Mouse (Mus musculus) Muller cell, postnatal 12 days (primary cell): ENCODE measurements around the gene Mtfr1l.
"Not testable (repeated sequence)": the region's sequence is repeated elsewhere in the genome, so short reads cannot be mapped to it uniquely, and the experiment has no call there.

Source experiments
- DNase-seq: peaks from one replicate; pipeline ENCODE4 v3.0.0-alpha.2; 2015; ENCODE audit errors: inconsistent ontology term

Mtfr1l gene

DNA sequence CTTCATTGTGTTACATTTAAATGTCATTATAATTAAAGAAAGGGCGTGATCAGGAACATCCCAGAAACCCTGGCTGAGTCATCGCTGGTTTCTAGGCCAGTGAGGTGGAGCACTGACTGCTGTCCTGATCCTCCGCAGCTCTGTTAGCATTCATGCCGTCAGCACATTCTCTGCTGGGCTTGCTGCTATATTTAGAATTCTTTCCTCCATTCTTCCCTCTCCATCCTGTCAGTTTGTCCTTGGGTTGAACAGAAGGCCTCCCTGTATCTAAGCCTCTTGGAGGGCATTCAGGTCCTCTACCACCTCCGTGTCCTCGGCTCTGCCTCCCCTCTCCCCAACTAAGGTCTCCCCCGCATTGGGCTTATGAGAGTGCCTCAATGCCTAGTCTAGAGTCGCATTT, 18.2 kb downstream of the Mtfr1l start:
- DNase-seq = peak; percentile 53

DNA sequence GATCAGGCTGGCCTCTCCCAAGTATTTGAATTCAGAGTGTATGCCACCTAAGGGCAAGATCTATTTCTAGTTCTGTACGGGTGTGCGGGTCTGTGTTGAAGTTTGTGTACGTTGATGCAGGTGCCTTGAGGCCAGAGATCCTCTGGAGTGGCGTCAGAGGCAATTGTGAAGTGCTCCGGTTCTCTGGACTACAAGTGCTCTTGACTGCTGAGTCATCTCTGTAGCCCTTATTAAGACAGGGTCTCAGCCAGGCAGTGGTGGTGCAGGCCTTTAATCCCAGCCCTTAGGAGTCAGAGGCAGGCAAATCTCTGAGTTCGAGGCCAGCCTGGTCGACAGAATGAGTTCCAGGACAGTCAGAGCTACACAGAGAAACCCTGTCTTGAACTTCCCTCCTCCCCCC, 19.6 kb downstream of the Mtfr1l start:
- DNase-seq = no peak

DNA sequence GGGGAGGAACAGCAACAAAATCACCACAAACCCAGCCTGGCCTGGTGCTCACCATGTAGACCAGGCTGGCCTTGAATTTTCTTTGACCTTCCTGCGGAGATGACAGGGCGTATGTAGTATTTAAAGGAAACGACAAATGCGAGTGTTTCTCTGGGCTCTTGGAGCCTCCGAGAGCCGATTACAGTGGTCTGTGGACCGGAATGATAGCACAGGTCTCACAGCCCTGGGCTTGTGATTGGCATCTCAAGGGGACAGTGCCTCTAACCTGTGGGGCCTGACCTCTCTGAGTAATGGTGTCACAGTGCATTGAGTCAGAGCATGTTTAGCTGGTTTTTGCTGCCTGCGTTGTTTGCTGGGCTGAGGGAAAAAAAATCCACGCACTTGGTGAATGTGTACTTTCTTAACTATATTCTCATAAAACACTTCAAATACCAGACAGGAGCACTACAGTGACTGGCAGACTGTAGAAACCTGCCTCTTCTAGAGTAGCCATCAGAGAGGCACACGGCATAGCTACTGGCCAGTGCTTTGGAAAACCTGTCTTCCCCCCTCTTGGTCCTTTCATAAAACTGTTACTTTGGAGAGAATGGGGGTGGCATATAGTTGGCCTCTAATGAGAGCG, 20.8 kb downstream of the Mtfr1l start:
- DNase-seq = no peak

DNA sequence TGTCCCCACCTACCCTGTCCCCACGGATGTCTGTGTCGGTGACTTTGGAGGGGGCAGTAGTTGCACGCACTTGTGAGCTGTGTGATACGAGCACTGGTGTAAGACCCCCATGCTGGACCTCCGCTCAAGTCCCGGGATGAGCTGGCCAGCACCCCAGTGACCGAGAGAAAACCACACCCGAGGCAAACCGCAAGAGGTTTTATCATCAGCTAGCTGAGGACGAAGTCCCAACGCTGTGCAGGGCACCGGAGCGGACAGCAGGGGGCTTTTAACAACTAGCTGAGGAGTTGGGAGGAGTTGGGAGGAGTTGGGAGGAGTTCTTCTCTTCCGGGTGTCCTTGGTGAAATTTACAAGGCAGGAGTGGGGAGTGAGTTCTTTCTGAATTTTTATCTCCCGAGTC, 22.4 kb downstream of the Mtfr1l start:
- peak; percentile 76 for DNase-seq

DNA sequence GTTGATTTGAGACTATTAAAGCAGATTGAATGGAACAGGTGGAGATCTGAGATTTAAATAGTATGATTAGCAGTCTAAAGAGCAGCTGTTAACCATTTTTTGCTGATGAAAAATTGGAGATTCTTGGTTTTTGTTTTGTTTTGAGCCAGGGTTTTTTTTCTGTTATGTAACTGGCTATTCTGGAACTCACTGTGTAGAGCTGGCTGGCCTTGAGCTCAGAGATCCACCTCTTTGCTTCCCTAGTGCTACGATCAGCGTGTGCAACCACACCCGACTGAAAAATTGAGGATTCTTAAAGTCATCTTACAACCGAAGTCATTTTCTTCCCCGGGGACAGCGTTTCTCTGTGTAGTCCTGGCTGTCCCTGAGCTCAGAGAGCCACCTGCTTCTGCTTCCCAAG, 23.5 kb downstream of the Mtfr1l start:
- no peak for DNase-seq

DNA sequence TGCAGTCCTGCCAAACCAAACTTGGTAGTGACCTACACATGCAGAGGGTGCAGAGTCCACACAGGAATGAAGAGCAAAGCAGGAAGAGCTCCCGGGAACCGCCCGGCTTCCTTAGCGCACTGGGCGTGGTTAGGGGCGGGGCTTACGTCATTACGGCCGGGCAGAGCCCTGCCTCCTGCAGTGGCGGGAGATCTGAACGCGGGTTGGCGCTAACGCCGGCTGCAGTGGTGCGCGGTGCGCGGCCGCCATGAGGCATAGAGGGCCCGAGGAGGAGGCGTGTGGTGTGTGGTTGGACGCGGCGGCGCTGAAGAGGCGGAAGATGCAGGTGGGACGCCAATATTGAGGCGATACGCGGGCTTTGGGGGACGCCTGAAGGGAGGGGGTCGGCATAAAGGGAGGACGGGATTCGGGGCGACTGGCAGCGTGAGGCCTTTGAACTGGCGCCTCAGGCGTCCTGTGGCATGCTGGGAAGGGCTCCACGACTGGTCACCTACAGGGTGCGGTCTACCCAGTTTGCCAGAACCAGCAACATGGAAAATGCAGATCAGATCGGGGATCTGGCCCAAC, 24.3 kb downstream of the Mtfr1l start, which contains the start of gene Aunip:
TSS of gene Aunip (plus strand) at position 155 of the 567 bp plus-strand sequence.
- DNase-seq = peak; percentile 92

DNA sequence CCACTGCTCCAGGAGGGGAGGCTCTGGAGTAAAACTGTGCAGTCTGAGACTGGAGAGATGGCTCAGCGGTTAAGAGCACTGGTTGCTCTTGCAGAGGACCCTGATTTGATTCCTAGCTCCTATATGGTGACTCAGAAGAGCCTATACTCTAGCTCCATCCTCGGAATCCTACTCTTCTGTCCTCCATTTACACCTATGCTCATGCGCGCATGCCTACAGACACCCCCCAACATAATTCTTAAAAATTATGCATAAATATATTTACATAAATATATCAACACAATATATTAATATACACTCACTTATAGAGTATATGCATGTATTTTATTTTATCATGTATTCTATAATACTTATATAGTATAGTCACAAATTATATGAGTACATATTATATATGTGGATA, 24.8 kb downstream of the Mtfr1l start:
- DNase-seq = no peak

DNA sequence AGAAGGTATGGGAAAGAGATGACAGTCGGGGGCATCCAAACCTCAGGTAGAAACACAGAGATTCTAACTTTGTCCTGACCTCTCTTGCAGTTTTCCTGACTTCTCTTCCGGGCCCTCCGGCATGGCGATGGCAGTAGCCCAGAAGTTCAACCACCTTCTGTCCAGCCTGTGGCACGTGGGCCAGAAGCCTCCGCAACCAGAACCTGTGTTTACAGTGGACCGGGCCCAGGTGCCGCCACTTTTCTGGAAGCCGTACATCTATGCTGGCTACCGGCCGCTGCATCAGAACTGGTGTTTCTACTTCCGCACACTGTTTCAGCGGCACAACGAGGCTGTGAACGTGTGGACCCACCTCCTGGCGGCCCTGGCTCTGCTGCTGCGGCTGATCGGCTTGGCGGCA, 28.5 kb downstream of the Mtfr1l start:
- DNase-seq = no peak

DNA sequence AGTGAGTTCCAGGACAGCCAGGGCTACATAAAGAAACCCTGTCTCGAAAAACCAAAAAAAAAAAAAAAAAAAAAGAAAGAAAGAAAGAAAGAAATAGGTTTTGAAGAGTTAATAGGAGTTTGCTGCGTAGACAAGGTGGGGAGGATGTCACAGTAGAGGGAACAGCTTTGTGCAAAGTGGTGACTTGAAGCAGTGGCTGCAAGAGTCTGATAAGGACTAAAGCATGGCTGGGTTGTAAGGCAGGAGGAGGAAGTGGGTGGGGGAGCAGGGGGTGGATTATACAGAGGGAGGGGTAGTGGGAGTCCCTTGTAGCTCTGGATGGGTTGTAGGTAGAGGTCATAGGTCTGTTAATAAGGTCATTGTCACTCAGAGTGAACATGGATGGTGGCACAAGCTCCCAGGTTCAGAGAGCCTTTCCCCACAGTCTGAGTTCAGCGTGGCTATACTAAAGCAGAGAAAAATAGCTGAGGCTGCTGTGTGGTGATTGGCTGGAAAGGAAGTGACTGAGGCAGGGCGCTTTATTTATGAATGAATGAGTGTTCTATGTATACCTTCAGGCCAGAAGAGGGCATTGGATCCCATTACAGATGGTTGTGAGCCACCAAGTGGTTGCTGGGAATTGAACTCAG, 29.1 kb downstream of the Mtfr1l start:
- no peak for DNase-seq

DNA sequence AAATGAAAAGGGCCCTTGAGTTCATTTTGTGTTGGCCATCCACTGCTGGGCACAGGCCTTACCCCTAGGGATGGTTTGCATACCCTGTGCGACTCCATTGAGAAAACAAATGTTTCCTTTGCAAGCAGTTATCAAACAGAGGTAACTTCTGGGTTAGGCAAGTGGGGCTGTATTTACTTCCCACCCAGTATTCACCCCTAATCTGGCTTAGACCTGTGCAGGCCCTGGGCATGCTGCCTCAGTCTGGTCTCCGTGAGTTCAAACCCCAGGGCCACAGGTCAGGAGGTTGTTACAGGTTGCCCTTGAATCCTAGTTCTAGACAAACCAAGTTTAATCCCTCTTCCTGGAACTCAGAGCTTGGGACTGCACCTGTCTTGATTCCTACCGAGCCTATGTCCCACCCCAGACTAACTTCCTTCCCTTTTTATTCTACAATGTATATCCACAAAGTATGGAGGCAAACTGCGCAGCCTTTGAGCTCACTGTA, 29.8 kb downstream of the Mtfr1l start:
- no peak for DNase-seq

DNA sequence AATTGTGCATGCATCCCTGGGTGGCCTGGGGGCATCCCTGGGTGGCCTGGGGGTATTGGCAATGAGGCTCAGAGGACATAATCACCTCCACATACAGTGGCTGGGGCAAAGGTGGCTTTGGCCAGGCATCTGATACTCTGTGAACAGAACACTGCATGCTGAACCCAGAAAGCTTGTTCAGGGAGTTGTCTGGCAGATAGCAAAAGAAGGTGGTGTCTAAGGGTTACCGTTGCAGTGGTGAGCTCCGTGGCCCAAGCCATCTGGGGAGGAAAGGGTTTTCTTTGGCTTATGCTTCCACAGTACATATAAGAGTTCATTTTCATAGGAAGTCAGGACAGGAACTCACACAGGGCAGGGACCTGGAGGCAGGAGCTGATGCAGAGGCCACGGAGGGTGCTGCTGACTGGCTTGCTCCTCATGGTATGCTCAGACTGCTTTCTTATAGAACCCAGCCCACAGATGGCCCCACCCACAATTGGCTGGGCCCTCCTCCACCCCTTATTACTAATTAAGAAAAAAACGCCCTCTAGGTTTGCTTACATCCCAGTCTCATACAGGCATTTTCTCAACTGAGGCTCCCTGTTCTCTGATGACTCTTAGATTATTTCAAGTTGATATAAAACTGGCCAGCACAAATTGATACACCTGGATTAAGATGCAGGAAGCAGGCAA, 31.4 kb downstream of the Mtfr1l start:
- no peak for DNase-seq

DNA sequence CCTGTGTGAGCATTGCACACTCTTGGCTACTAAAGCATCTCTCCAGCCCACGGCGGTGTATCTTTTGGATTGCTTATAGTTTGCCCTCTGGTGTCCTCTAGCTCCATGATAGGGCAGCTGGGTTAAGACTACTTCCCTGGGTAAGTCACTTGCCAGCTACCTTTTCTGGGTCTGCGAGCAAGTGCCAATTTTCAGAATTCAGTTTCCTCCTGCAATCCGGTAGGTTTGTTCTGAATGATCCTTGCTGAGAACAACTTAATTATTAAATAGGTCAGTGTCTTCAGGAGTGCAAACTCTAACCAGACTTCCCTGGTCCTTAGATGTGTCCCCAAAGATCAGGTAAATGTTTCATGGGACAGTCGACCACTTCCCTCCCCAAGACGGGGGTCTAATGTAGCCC, 34.1 kb downstream of the Mtfr1l start:
- no peak for DNase-seq

DNA sequence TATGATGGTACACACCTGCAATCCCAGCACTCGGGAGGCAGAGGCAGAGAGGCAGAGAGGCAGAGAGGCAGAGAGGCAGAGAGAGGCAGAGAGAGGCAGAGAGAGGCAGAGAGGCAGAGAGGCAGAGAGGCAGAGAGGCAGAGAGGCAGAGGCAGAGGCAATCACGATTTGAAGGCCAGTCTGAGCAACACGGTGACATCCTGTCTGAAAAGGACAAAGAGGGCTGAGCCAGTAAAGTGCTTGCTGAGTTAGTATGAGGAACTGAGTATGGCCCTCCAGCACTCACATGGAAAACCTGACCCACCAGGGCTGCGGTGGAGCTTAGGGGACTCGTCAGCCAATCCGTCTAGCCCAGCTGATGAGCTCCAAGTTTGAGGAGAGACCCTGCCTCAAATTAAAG, 36.2 kb downstream of the Mtfr1l start:
- not testable (repeated sequence) for DNase-seq

DNA sequence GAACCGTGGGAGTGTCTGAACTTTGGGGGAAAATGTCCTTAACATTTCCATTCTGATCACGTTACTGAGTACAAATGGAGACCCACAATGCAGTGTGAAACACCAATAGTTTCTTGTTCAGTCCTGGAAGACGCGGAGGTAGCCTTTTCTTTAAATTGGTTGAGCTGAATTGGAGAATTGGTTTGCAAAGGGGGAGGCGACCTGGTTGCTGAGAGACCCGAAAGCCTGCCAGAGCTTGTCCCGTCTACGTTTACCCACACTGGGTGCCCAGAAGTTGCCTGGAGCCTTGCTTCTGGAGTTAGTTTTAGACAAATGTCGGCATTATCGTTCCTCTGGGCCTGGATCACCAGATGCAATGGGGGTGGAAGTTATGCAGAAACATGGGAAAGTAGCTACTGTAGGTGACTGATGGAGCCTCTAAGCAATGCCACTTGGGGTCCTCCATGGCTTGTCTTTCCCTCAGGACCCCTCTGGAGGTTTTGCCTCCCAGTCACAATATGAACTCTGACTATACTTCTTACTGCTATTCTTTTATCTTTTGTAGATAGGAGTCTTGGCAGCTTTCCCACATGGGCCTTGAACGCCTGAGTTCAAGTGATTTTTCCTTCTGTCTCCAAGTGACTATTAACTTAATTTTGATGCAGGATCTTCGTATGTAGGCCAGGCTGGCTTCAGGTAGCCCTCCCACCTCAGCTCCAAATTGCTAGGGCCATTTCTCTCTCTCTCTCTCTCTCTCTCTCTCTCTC, 37.0 kb downstream of the Mtfr1l start:
- DNase-seq = no peak

DNA sequence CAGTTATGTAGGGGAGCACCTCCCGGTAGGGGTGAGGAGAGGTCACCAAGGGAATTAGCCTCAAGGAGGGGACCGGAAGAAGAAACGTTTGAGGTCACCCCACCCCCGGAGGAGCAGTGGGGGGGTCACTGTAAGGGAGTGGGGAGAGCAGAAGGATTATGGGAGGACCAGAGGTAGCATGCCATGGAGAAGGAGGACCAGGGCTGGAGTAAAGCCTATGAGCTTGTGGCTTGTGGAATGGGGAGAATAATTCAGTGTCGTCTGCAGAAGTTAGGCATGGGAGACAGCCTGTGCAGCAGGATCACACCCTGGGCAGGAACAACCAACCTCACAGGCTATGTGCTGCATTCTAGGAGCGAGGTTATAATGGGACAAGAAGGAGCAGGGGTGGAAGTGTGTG, 38.0 kb downstream of the Mtfr1l start:
- DNase-seq = no peak

DNA sequence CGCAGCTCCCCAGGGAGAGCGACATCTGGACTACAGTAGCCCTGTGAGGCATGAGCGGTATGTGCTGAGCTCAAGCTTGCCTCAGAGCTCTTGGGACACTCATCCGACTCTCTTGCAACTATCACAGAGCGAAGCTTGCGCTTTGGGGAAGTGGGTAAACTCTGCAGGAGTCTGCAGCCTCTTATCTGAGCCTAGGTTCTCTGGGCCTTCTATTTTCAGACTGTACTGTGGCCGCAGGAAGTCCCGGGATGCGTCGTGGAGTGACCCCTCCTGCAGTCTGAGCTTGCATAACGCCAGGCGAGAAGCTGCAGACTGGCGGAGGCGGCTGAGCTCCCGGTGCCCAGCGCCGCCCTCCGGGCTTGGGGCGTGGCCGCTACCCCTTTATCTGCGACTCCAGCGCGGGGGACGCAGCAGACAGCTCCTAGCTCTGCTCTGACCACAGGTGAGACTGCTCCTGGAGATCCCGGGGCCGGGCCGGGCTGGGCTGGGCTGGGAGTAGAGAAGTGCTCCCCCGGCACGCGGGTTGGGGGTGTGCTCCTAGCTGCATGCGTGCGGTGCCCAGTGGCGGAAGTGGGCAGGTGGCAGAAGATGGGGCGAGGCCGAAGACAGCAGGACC, 38.5 kb downstream of the Mtfr1l start, which contains the start of gene Paqr7:
TSS of gene Paqr7 (plus strand) at position 103 of the 616 bp plus-strand sequence.
- peak; percentile 79 for DNase-seq

DNA sequence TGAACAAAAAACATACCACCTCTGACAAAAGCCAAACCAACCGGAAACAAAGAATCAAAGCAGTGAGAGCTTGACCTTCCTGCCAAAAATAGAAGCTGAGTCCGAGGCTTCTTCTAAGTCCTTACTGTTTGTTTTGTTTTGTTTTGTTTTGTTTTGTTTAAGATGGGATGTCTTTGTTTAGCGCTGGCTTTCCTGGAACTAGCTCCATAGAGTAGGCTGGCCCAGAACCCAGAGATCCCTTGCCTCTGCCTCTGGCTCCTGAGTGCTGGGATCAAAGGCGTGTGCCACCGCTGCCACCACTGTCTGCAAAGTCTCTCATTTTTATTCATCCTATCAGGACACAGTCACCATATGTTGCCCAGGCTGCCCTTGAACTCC, 39.7 kb downstream of the Mtfr1l start:
- no peak for DNase-seq

DNA sequence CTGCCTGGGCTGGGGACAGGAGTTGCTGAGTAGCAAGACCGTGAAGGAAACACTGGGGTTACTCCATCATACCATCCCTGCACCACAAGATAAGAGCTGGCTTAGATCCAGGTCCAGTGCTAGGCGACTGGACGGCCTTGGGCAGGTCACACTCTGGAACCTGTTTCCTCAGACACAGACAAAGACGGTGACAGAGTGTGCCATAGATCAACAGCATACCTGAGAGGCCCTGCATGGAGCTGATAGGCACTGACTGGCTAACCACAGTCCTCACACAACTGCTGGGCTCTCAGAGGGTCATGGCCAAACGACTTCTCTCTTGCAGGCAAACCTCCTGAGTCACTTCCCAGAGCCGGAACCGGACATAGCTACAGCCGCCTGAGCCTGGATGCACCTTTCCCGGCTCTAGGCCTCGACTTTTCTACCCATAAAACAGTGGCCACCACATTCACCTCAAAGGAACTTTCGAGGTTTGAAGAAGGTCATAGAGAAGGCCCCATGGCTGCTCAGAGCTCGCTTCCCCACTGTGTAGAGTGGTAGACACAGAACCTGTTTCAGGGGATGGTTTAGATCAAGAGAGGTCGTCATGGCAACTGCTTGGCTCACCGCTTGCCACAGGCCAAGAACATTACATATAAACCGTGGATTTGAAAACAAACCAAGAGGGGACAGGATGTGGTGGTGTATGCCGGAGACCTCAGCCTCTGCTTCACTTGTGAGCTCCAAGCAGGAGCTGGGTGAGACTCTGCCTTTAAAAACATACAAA, 40.2 kb downstream of the Mtfr1l start:
- DNase-seq = no peak

DNA sequence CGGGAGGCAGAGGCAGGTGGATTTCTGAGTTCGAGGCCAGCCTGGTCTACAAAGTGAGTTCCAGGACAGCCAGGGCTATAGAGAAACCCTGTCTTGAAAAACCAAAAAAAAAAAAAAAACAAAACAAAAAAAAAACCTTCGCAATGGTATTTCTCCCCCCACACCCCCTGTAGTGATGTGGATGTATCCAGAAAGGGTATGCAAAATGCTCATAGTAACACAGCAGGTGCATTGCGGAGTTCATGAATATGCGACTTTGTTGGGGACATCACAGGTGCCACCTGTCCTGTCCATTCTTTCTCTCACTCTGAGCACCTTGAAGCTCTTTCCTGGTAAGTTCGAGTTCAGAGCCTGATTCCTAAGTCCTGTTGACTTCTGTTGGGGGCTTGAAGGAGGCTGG, 41.0 kb downstream of the Mtfr1l start:
- not testable (repeated sequence) for DNase-seq

DNA sequence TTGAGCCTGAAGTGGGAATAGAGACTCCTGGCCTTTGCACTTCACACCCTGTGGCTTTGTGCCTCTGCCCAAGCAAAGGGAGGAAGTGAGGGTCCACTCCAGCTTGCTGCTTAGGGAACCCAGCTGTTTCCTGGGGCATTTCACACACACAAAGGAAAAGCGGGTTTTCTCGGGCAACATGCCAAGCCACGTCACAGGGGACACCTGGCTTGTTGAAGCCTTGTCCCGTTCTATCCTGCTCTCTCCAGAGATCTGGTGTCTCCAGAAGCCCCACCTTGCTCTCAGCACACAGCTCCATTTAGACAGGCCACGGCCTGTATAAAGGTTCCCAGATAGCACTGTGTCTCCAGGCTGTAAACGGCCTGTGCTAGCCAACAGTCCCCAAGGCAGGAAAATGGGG, 43.5 kb downstream of the Mtfr1l start:
- no peak for DNase-seq
